Mouse (Mus musculus) fibroblast of lung, adult 2 months (primary cell): ENCODE data around the gene Barx2.

ENCODE experiments used
- DNase-seq: peaks from one replicate; pipeline ENCODE4 v3.0.0-alpha.2; 2011; ENCODE audit warnings: low read depth

The Barx2 gene

DNA sequence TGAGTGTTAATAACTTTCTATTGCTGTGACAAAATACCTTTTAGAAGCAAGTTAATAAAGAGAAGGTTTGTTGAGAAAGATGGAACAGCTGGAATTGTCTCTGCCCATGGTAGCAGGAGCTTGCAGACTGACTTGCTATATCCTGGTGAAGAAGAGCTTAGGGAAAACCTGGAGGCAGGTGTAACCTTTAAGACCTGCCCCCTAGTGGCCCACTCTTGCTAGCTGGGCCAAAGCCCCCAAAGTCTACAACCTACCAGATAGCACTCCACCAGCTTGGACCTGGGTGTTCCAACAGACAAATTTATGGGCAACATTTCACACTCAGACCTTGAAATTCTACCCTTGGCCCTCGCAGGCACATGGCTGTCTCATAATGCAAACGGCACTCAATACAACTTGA, 104.5 kb downstream of the Barx2 start:
- DNase-seq = no peak

DNA sequence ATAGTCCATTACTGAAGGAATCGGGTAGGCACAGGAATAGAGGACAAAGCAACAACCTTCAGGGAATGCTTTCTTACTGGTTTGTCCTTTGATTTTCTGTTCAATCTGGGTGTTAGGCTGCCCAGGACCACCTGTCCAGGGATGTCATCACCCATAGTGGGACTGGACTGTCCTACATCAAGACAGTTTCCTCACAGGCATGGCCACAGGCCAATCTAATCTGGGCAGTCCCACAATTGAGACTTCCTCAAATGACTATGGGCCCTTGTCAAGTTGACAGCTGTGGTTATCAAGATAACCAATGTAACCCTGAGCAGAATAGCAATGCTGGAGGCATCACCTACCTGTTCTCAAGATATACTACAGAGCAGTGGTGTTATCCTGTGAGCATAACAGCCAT, 110.6 kb downstream of the Barx2 start:
- no peak for DNase-seq
